Mouse (Mus musculus) B cell, adult 2 months (primary cell): ENCODE data around the gene Ppm1b.
A peak's percentile ranks its signal among the peaks of the same experiment; 100 is the strongest.

Experiments
- DNase-seq, 2 experiments: peaks; one replicate each; pipeline ENCODE4 v3.0.0; 2022

Ppm1b gene

DNA sequence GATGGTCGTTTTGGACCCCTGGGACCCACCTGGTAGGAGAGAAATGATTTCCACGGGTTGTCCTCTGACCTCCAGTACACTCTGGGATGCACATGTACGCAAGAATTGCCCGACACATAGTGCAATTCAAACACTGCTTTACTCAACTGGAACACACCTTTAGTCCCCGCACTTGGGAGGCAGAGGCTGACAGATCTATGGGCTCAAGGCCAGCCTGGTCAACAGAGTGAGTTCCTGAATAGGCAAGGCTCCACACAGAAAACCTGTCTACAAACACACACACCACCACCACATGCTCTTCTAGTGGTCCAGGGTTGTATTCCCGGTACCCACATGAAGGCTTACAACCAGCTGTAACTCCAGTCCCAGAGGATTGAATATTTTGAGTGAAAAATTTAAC lies 68.6 kb downstream of the Ppm1b start:
- no peak for DNase-seq

DNA sequence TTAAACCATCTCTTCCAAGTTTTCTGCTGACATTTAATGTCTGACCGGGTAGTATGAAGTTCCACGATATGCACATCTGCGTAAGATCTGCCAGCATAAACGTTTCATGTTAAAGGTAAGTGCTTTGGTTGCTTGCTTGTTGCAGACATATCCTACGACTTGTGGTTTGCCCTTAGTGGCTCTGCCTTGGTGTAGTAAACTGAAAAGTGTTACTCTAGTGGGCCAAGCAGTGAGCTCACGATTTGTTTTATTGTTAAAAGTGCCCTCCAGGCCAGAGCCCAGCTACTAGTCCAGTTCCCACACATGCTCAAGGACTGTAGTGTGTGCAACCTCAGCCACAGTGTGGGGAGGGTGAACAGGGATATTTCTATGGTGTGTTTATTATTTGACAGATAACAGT lies 69.9 kb downstream of the Ppm1b start:
- no peak for DNase-seq

DNA sequence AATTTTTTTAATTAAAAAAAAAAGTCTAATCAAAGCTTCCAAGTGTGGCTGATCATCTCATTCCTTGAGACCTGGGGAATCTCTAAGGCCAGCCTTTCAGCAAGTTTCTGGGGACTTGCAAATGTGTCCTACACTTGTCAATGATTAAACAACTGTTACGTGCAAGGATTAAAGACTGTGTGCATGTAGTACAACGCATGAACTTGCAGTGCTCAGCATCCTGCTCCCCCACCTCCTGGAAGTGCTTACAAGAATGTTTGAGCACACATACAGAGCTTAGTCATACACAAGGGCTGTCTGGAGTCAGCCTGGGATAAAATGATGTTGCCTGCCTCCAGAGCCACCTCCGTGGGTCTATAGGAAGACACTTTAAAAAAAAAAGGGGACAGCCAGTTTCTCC lies 70.7 kb downstream of the Ppm1b start:
- DNase-seq, result no peak

DNA sequence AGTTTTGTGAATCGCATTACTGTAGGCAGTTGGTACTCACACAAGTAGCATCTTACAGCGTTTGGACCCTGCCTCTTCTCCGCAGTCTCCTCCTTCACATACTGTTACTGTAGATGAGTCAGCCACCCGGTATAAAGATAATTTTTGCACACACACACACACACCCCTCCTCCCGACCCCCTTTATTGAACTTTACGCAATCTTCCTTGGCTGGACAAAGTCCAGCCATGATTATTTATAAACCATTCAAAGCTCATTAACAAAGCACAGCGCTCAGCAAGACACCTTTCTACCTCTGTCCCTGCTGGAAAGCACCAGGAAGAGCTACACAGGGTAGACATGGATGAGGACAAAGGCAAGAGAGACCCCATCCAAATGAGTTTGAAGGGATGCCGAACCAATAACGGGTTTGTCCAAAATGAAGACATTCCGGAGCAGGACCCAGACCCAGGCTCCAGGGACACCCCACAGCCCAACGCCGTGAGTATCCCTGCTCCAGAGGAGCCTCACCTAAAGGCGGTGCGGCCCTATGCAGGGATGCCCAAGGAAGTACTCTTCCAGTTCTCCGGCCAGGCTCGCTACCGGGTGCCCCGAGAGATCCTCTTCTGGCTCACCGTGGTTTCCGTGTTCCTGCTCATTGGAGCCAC lies 71.7 kb downstream of the Ppm1b start, which contains the start of gene Slc3a1:
TSS of gene Slc3a1 (plus strand) at position 284 of the 647 bp plus-strand sequence.
- DNase-seq, result no peak

DNA sequence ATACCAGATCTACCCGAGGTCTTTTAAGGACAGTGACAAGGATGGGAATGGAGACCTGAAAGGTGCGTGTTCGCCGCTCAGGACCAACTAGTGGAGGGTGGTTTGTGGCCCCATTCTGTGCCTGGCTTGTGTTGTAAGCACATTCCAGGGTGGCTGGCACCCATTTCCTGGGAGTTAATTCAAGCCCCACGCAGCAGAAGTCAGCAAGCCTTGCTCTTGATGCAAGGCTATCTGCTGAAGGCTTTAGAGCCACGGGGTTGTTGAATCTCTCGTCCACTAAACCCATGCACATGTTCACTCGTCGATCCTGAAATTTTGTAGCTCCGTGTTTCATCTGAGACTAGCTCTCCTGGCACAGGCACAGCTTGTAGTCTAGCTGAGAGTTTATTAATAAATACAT lies 72.3 kb downstream of the Ppm1b start:
- no peak for DNase-seq

DNA sequence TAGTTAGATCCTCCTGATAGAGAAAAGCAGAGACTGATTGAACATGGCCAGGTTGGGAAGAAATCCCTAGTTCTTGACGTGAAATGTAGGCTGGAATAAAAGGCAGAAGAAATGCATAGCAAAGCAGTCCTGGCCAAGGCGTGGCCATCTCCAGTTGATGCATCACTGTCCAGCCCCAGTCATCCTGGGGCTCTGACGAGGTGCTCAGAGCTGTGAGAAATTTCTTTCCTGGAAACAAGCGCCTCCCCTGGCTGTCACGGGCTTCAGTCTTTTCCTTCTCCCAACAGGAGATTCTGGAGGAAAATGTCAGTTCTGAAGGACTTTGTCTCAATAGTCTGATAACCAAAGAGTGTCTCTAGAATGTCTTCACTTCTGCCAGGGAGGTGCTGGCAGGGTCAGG lies 74.1 kb downstream of the Ppm1b start:
- DNase-seq, result no peak

DNA sequence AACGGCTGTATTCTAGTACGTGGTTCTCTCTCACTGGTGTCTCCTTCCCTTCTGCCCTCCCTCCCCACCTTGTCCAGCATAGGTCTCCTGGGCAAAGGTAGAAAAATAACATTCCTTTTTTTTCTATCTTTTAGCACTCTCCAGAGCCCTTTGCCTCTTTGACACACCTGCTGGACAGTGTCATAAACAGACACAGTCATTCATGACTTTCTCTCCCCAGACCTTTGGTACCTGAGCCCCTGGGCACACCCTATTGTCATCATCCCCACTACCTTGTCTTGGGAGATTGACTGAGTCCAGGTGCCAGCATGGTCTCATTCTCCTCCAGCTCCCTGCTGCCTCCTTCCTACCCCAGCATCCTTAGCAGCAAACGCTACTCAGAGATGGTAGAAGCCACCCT lies 76.5 kb downstream of the Ppm1b start:
- DNase-seq, result no peak

DNA sequence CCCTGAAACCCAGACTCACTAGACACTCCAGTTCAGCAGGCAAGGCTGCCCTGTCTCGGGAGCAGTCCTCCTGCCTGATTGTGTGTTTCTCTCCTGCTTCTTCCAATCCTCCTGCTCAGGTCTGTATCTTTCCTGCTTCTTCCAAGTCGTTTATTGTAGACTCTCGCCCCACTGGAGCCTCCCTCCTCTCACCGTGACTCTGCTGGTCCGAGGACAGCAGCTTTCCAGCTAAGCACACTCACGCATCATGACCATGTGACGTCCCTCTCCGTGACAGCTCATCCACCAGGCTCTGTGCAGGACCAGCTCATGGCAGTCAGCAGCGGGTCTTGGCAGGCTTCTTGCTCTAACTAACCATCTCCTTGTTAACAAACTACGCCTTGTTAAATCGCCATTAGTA lies 77.5 kb downstream of the Ppm1b start:
- DNase-seq, result no peak

DNA sequence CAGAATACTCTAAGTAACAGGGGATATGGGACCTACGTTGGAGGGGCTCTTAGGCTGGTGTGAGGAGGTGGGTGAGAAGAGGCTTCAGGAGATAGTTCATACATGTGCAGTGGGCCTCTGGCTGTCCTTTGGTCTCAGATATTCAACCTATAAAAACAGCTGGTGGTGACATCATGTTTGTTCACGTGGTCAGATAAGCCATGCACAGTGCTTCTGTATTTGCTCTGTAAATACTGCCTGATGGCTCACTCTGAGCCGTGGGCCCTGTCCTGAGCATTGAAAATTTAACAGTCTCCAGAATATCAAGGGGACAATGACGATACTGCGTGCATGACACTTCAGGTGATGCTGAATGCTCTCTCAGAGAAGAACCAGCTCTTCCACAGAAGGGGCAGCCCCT lies 81.3 kb downstream of the Ppm1b start:
- no peak for DNase-seq

DNA sequence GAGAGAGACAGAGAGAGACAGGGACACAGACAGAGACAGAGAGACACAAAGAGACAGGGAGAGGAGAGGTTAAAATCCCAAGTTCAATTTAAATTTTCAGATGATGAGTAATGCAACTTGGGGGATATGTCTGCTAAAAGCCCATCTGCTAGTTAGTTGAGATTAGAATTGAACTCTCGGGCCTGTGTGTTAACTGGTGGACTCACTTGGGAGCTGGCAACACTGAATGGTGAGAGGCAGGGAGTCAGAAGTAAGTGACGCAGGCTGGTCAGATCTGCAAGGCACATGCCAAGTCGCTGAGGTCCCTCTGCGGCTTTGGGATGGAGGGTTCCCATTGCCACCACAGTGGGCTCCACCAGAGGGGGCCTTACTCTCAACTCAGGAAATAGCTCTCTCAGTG lies 81.8 kb downstream of the Ppm1b start:
- no peak for DNase-seq

DNA sequence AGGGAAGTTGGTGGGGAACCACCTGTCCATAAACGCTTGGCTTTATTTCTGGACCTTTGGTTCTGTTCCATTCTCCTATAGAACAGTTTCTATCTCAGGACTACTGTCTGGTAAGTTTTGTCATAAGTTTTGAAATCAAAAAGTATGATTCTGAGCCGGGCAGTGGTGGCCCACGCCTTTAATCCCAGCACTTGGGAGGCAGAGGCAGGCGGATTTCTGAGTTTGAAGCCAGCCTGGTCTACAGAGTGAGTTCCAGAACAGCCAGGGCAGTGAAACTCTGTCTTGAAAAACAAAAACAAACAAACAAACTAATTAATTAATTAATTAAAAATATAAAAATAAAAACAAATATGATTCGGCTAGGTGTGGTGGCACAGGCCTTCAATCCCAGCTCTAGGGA lies 82.2 kb downstream of the Ppm1b start:
- no peak for DNase-seq

DNA sequence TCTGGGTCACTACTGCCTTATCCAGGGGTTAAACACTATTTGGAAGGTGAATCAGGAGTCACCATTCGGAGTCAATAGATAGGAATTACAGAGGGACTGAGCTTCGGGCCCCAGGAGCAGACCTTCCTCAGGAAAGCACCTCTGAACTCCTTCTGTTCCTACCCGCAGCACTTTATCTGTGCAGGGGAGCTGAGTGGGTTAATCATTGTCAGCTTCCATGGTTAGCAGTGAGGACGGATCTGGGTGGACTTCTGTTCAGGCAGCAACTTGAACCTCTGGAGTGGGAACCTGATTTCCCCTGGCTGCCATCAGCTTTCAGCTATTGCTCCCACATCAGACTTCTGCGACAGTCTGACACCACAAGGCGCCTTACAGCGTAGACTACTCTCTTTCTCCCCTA lies 84.4 kb downstream of the Ppm1b start:
- DNase-seq, result no peak

DNA sequence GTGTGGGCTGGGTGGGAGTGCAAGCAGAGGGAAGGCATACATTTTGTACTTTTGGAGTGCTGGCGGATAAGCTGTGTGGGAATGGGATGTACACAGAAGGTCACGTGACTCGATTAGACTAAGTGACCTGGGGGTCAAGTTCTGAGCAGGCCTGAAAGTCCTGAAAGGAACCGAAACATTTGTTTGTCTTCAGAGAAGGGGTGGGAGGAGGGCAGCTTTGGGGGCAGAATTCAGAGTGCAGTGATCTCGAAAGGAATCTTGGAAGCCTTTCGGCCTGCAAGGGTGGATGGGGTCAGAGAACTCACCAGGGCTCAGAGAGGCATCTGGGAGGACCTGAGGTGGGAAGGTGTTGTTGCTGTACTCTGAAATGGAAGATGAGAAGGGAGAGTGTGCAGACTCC lies 85.9 kb downstream of the Ppm1b start:
- DNase-seq, result no peak

DNA sequence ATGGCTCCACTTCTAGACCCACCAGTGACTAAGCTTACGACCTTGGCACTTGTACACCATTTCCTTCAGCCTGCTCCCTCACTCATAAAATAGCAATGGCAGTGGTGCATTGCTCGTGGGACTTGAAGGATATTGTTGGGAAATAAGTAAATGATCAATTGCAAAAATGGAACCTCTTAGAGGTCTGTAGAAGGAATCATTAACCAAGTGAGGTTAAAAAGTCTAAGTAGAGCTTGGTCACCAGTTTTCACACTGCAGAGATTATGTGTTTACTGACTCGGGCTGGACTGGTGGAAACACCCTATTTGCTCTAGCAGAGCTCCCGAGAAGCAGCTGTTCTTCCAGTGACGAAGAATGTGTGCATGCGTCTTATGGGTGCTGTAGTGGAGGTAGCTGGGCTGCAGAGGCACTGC lies 86.9 kb downstream of the Ppm1b start:
- no peak for DNase-seq

DNA sequence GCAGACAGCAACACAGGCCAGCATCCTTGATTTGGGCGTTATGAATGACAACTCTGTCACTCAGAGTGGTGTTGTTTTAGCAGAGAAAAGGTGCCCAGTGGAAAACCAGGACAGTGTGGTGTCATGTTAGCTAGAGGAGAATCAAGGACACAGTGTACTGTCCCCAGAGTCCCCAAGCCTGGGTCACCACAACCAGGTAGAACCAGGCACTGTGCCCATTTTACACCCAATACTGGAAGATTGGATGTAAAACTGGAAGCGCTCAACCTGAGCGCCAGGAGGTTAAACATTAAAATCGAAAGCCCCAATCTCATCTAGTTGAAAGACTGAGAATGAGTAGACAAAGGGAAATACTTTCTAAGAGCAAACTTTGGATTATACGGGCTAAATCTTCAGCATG lies 87.9 kb downstream of the Ppm1b start:
- no peak for DNase-seq

DNA sequence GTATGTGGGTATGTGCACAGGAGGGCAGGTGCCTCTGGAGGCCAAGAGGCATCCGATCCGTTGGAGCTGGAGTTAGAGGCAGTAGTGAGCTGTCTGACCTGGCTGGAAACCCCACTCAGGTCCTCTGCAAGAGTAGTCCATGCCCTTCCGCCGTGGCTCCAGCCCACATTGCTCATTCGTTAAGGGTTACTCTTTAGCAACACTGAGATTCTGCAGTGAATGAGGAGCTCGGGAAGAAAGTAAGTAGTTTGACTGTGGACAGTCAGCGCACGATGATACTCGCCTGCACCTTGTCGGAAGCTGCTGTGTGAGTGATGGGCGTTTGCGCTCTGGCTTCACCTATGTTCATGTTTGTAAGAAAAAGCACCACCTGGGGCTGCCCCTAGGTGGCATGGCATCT lies 88.6 kb downstream of the Ppm1b start:
- no peak for DNase-seq

DNA sequence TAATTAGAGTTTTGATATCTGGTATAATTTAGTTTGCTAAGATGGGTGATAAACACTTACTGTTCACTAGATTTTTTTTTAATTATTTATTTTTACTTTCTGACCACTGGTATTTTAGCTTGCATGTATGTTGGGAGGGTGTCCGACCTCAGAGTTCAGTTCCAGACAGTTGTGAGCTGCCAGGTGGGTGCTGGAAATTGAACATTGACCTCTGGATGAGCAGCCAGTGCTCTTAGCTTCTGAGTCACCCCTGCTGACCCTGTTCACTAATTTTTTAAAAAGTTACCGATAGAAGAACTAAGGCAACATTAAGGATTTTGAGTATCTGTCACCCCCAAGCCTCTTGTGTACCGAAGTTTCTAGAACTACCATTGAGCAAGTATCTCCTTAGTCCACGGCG lies 91.8 kb downstream of the Ppm1b start:
- no peak for DNase-seq

DNA sequence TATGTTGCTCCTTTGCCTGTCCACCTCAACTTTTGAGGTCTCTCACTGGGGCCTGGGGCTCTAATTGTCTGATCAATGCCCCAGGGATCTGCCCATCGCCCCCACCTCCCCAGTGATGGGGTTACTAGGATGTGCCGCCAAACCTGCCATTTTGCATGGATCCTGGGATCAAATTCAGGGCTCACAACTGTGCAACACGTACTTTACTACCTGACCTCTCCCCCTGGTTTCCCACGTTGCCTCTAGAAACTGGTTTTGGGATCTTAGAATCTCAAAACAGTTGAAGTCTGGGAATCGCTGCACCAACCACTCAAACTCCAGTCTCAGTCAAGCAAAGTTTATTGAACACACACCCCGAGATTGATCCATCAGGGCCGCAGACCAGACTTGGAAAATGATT lies 101.7 kb downstream of the Ppm1b start:
- DNase-seq, result no peak

DNA sequence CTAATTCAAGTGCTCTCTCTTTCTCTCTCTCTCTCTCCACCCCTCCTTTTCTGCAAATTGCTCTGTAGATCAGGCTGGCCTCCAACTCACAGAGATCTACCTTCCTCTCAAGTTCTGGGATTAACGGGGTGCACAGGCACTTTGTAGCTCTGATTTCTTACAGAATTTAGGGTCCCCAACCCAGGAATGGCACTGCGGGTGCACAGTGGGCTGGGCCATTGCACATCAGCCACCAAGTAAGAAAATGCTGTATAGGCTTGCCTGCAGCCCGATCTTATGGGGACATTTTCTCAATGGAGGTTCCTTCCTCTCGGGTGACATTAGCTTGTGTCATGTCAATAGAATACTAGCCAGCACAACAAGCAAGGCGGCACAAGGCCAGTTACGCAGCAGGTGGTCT lies 102.6 kb downstream of the Ppm1b start:
- DNase-seq, result no peak

DNA sequence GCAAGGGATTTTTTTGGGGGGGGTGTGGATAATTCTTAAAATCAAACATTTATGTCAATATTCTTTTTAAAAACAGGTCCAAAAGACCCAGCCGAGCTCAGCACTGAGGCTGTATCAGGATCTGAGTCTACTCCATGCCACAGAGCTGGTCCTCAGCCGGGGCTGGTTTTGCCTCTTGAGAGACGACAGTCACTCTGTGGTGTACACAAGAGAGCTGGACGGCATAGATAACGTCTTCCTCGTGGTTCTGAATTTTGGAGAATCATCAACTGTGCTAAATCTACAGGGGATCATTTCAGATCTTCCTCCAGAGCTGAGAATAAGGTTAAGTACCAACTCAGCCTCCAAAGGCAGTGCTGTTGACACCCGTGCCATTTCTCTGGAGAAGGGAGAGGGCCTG lies 107.0 kb downstream of the Ppm1b start:
- DNase-seq, result no peak

DNA sequence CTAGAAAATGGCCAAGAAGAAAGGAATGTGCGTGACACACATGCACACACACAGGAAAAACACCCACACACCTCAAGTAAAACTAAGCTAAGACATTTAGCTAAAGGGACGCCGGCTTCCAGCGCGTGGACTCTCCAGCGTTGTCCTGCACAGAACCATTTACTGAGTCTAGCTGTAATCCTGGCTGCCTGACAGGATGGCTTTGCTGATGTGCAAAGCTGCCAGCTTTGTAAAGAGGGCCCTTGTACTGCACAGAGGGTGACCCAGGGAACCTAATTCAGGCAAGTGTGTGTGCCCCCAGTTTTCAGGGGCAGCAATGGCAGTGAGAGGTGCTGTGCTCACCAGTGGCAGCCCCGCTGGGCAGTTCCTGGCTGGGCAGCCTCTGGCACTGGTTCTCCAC lies 110.8 kb downstream of the Ppm1b start:
- no peak for DNase-seq

DNA sequence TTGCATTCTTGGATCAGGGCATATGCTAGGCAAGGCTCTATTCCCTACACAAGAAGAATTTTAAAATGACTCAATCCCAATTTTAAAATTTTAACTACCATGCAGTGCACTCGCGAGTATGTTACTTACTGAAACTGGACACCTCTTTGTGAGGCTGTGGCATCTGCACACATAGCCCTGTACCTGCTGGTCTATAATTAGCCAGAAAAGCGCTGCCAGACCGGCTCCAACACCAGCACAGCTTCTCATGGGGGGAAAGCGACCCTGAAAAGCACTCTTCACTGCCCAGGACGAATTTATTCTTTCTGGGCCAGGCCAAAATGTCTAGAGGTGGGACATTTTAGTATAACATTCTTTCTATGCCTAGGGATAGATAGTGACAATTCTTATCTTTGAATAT lies 114.1 kb downstream of the Ppm1b start:
- DNase-seq, result no peak

DNA sequence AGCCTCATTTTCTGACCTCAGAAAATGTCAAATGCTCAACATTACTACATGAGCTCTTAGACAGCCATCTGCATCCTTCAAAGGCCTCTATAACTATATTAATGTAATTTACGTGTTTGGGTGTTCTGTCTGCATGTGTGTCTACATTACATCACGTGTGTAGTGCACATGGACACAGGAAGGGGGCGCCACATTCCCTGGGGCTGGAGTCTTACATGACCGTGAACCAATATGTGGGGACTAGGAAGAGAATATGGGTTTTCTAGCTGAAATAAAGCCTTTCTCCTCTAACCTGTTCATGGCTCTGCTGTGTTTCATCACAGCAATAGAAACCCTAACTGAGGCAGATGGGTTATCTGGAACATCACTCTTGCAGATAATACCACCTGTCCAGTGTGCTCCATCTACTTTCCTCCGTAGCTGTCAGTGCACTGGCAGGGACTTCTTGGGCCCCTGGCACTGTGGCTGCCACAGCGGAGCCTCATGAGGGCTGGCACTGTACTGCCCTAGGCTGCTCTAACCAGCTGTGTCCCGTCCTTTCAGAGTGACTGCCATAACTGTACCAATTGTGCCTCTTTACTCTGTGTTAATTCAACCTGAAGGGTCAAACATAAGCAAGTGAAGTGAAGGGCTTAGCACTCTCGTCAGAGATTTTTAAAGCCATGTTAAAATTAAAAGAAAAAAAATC lies 114.7 kb downstream of the Ppm1b start:
- peak; percentile 5 to 16 for DNase-seq

DNA sequence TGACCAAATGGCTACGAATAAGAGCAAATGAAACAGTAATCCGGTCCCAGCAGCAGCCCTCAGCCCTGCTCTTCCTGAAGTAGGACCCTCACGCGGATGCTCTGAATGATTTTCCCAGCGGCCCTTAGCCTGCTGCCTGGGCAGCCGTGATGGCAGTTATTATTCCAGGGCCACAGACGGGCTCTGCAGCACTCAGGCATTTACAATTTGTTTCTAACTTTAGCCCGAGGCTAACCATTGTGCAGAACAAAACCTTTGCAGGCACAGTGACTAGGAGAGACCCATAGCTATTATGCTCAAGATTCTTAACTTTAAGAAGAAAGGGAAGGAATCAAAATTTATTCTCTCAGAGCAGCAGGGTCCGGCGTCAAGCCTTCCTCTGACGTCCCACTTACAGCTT lies 115.8 kb downstream of the Ppm1b start:
- no peak for DNase-seq

DNA sequence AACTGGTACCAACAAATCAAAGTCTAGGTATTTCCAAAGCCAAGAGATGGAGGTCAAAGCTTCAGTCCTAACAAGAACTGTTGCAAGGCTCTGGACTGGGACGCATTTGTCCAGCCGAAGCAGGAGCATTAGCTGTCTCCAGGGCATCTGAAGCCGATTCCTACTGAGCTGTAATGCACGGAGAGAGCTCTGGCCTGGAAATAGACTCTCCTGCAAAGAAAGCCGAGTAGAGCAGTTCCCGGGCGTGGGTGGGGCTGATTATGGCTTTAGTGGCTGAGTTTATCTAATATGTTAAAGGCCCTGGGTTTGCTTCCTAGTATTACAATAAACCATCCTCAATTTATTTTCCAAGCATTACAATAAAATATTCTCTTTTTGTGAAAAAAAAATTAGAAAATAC lies 116.7 kb downstream of the Ppm1b start:
- no peak for DNase-seq
